Mouse (Mus musculus): ENCODE data around the gene Pdcd1. TPM values are rescaled to one million over a fixed set of nuclear protein-coding genes. Genes with fewer than 3 reads are reported as not detected.
A peak's percentile ranks its signal among the peaks of the same experiment; 100 is the strongest.
"Not testable (repeated sequence)": the region's sequence is repeated elsewhere in the genome, so short reads cannot be mapped to it uniquely, and the experiment has no call there.

Gene Pdcd1
- total RNA-seq, 2 experiments from 2014 or later, result 0.26 TPM; not detected in 1

DNA sequence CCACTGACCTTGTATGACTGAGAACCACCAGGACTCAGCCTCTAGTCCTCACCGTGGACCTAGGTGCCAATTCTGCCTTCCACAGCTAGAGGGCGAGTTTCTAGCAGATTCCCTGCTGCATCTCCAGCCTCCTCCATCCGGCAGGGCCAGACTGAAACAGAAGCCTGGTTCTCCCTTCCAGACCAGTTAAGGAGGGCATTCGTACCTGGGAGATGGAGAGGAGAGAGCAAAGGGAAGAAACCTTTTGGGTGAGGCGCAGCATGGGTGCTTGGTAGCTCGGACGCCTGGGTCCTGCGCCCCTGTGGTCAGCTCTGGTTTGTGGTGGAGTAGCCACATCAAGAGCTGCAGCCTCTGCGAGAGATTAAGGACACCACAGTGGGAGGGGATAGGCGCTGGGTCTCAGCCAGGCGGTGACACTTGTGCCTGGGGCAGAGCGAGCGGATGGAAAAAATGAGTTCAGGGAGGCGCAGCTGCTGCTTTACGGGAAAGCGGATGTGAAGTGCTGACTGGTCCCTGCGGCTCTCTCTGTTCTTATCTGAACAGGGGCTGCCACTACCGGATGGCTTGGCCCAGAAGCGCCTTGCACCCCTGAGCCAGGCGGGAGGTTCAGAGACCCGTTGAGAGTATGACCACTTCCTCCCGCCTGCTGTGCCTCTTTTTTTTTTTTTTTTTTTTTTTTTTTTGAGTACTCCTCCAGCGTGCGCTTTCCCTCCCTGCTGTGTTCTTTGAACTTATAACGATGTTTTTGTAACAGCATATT lies 17.2 kb downstream of the Pdcd1 start:
- peak; percentile 88 for ATAC-seq (ENCODE audit: poor library complexity, severe bottlenecking)

DNA sequence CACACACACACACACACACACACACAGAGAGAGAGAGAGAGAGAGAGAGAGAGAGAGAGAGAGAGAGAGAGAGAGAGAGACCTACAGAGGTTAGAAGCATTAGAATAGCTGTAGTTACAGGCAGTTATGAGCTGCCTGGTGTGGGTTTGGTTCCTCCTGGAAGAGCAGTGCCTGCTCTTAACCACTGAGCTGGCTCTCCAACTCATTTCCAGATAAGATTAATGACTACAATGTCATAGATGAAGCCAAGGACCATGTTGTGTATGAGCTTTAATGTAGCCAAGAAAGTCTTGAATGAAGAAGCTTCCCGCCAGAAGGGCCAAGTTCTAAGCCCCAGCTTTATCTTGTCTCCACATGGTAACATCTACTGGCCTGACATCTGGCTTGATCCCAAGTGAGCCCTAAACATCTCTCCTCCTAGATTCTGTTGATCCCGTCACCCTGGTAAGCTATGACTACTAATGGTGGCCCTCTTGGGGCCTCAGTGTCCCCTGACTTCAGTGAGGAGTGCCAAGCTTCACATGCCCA lies 19.2 kb downstream of the Pdcd1 start:
- no peak for ATAC-seq (ENCODE audit: poor library complexity, severe bottlenecking)

DNA sequence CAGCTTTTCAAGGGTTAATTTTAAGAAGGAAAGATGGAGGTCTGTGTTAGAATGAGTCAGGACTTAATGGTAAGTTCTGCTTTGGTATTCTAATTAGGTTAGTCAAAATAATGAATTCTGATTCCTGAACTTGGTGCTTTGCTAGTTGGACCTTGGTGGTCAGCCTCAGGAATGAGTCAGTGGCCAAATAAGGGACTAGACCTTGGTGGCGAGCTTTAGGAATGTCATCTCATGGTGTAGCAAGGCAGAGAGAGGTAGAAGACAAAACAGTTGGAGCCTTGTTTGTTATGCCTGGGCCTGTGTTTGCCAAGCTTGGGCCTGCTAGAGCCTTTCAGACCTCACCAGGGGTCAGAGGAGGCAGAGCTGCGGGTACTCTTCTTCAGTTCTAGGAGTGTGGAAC lies 23.6 kb downstream of the Pdcd1 start:
- no peak for ATAC-seq (ENCODE audit: poor library complexity, severe bottlenecking)

DNA sequence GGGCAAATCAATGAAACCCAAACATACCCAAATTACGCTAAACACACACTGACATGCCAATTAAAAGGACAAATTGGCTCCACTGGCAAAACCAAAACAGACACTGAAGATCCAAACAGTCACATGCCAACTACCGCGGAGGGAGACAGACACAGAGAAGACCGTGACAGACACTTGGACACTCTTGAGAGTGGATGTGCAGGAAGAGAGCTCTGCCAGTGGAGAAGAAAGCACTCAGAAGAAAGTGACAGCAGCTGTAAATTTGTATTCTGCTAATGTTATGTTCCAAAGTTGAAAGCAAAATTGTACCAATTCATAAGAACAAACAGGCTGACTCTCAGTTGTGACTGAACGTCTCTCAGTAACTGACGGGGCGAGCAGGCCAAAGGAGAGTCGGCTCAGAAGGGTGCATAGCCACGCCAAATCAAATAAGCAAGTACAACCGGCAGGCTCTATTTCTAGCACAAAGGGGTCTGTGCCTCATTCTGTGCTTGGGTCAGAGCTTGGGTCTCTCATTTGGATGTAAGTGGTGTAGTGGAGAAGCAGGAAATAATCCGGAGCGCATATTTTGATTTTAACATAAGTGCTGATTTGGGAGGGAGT lies 24.7 kb downstream of the Pdcd1 start:
- no peak for ATAC-seq (ENCODE audit: poor library complexity, severe bottlenecking)

- no peak for ATAC-seq (ENCODE audit: poor library complexity, severe bottlenecking)
These were observed 32.2 kb downstream of the Pdcd1 start, which contains the start of gene Neu4 for GRCm38 (mm10) chr1:94020151-94020550. TSS of gene Neu4 (plus strand) at chr1:94020451.

GRCm38 (mm10) chr1:94011643-94012042 lies 40.7 kb downstream of the Pdcd1 start:
- ATAC-seq (ENCODE audit: poor library complexity, severe bottlenecking), result no peak

GRCm38 (mm10) chr1:94008826-94009225 lies 43.5 kb downstream of the Pdcd1 start:
- not testable (repeated sequence) for ATAC-seq (ENCODE audit: poor library complexity, severe bottlenecking)

- not testable (repeated sequence) for ATAC-seq (ENCODE audit: poor library complexity, severe bottlenecking)
These were observed 46.3 kb downstream of the Pdcd1 start for GRCm38 (mm10) chr1:94005954-94006506.

DNA sequence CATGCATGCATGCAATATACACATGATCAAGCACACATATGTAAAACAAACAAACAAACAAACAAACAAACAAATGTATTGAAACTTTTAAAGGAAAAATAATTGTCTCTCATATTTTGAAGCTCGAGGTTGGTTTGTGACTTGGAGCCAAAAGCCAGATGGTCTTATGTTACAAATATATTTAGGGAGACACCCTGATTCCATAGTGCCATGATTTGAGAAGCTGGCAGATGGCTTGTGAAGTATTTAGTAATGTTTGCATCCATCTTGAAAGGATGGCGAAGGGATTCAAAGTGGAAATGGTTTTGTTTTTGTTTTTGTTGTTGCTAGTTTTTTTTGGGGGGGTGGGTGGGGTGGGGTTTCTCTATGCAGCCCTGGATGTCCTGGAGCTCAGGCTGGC lies 51.3 kb downstream of the Pdcd1 start:
- ATAC-seq (ENCODE audit: poor library complexity, severe bottlenecking), result no peak

GRCm38 (mm10) chr1:93991491-93991890 lies 60.9 kb downstream of the Pdcd1 start:
- ATAC-seq (ENCODE audit: poor library complexity, severe bottlenecking), result not testable (repeated sequence)

DNA sequence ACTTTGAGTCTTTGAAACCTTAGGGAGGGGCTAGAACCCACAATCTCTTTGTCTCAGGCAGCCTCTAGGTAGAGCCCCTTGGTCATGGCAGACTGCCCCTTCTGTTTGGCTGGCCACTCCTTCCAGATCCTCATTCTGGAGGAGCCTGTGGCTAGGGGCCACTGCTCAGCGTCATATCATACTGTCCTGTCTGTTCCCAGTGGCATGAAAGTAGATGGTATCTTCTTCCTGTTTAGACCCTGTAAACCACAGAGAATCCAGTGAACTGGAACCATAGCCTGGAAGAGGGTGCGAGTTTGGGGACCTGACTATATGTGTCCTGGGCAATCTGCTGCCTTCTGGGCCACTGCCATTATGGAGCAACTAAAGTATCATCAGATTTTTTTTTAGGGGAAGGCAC lies 61.3 kb downstream of the Pdcd1 start:
- not testable (repeated sequence) for ATAC-seq (ENCODE audit: poor library complexity, severe bottlenecking)

DNA sequence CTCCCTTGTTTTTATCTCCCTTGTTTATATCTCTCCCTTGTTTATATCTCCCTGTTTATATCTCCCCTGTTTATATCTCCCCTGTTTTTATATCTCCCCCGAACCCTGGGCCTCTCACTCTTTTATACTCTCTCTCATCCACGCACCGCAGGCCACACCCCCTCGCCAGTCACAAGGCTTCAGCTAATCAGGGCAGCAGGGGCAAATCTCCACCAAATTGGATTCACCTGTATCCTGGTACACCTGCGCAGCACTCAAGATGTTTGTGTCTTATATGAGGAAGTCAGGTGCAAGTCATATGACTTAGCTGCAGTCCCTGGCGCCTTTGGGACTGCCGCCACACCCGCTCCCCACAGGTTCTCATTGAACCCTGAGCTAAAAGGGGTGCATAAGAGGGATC lies 62.1 kb downstream of the Pdcd1 start, which contains the start of gene Gal3st2c:
Gal3st2c (plus strand) TSS at position 301 of the 400 bp plus-strand sequence.
- not testable (repeated sequence) for ATAC-seq (ENCODE audit: poor library complexity, severe bottlenecking)

- ATAC-seq (ENCODE audit: poor library complexity, severe bottlenecking), result no peak
These were observed 63.6 kb downstream of the Pdcd1 start for GRCm38 (mm10) chr1:93988786-93989185.

Other genes with a start within 250 kb of the Pdcd1 start
- gene Ing5, start 248.6 kb downstream of the Pdcd1 start, total RNA-seq (2015), result 8.3 and 11.1 TPM in 2 replicates
- 22.1 and 26.3 TPM in 2 replicates for gene Ing5, start 248.6 kb downstream of the Pdcd1 start, total RNA-seq (2017)
- gene D2hgdh, start 227.6 kb downstream of the Pdcd1 start, total RNA-seq (2015), result 10.8 and 12.4 TPM in 2 replicates
- gene D2hgdh, start 227.6 kb downstream of the Pdcd1 start, total RNA-seq (2017), result 13.2 and 15.2 TPM in 2 replicates
- not detected in 2 replicates for gene Gal3st2, start 191.2 kb downstream of the Pdcd1 start, total RNA-seq (2015)
- not detected in 2 replicates for gene Gal3st2, start 191.2 kb downstream of the Pdcd1 start, total RNA-seq (2017)
- not detected in 2 replicates for gene Gal3st2b, start 134.2 kb downstream of the Pdcd1 start, total RNA-seq (2015)
- not detected in 2 replicates for gene Gal3st2b, start 134.2 kb downstream of the Pdcd1 start, total RNA-seq (2017)
- gene Gal3st2c, start 62.0 kb downstream of the Pdcd1 start, total RNA-seq (2015), result not detected in 2 replicates
- gene Gal3st2c, start 62.0 kb downstream of the Pdcd1 start, total RNA-seq (2017), result not detected in 2 replicates
- not detected in 2 replicates for gene Neu4, start 32.1 kb downstream of the Pdcd1 start, total RNA-seq (2015)
- gene Neu4, start 32.1 kb downstream of the Pdcd1 start, total RNA-seq (2017), result not detected in 2 replicates